Mouse (Mus musculus) cortical plate, adult 2 months (tissue): ENCODE results near the gene Fryl.

Experiments
- CTCF ChIP-seq: fragments of 200-500 bp; IDR thresholded peaks from 2 replicates; pipeline ENCODE4 v1.5.1; 2011; ENCODE audit warnings: mild to moderate bottlenecking, control low read depth, low read length; ENCODE audit not compliant: insufficient read depth; ENCODE audit errors: extremely low read depth
- POLR2A ChIP-seq: fragments of 200-500 bp; IDR thresholded peaks from 2 replicates; pipeline ENCODE4 v1.6.1; 2011; ENCODE audit warnings: mild to moderate bottlenecking, low read length, control low read depth; ENCODE audit not compliant: insufficient read depth; ENCODE audit errors: extremely low read depth

- no peak for TF ChIP-seq CTCF
- no peak for TF ChIP-seq POLR2A
Observed at GRCm38 (mm10) chr5:73286603-73287002, 30.2 kb upstream of the Fryl start.
